Mouse (Mus musculus) embryonic facial prominence, embryonic 10.5 days (tissue): Measurements from ENCODE around the gene Gm20826. TPM values are rescaled to one million over a fixed set of nuclear protein-coding genes. Genes with fewer than 3 reads are reported as not detected.
"Not testable (repeated sequence)": the region's sequence is repeated elsewhere in the genome, so short reads cannot be mapped to it uniquely, and the experiment has no call there.

Source experiments
- DNase-seq: peaks from one replicate; pipeline ENCODE4 v3.0.0-alpha.2; 2017; ENCODE audit warnings: low spot score
- H3K27ac ChIP-seq: fragments of 300-500 bp; sonication (generic); replicated peaks from 2 replicates; pipeline ENCODE4 v1.5.1; 2016; ENCODE audit warnings: mild to moderate bottlenecking
- H3K27me3 ChIP-seq: fragments of 300-500 bp; sonication (generic); replicated peaks from 2 replicates; pipeline ENCODE4 v1.6.1; 2016; ENCODE audit warnings: low read depth, mild to moderate bottlenecking; ENCODE audit not compliant: poor library complexity, severe bottlenecking
- H3K36me3 ChIP-seq: fragments of 300-500 bp; sonication (generic); replicated peaks from 2 replicates; pipeline ENCODE4 v1.6.1; 2016; ENCODE audit warnings: mild to moderate bottlenecking, moderate library complexity
- H3K4me1 ChIP-seq: fragments of 300-500 bp; sonication (generic); 2 replicates; pipeline ENCODE4 v1.6.1; 2016
- H3K4me3 ChIP-seq: fragments of 300-500 bp; sonication (generic); 2 replicates; pipeline ENCODE4 v1.5.1; 2016; ENCODE audit warnings: mild to moderate bottlenecking, moderate library complexity
- H3K9me3 ChIP-seq: fragments of 300-500 bp; sonication (generic); 2 replicates; pipeline ENCODE4 v1.6.1; 2016; ENCODE audit warnings: mild to moderate bottlenecking
- WGBS: fragments of 180-500 bp; shearing (Covaris S2); methylation state at CpG from one replicate; pipeline ENCODE4 v1.1.7; 2016; 5-methylcytosine and 5-hydroxymethylcytosine counted together
- polyA plus RNA-seq: library from polyadenylated mRNA; unstranded; fragments of >200 nt; fragmentation: Nextera tagmentation; extraction: Ambion mirVana; gene quantifications from 2 replicates; pipeline ENCODE4 v1.2.1, GENCODE M21; 2016

Gene Gm20826
- polyA plus RNA-seq, result not detected in 2 replicates

GRCm38 (mm10) chrY:7638389-7638788 is at the start of gene Gm20826:
Gene Gm20826, minus strand, starts transcription at chrY:7638489.
- not testable (repeated sequence) for H3K9me3 ChIP-seq, H3K27ac ChIP-seq, DNase-seq, H3K36me3 ChIP-seq, H3K27me3 ChIP-seq, H3K4me3 ChIP-seq, H3K4me1 ChIP-seq
- no CpG with 5 or more reads among the region's 3 CpGs for WGBS

Other genes with a start within 250 kb of the Gm20826 start
- not detected in 2 replicates for gene Gm21788, start 233.5 kb downstream of the Gm20826 start, polyA plus RNA-seq
- gene Gm28576, start 84.5 kb upstream of the Gm20826 start, polyA plus RNA-seq, result not detected in 2 replicates